Mouse (Mus musculus) megakaryocyte, embryonic 14.5 days (primary cell): ENCODE measurements around the gene Timeless.

ENCODE experiments used
- FLI1 ChIP-seq: IDR thresholded peaks from 2 replicates; pipeline ENCODE4 v1.6.1; 2012; ENCODE audit warnings: low read length, inconsistent platforms, mixed read lengths
- GATA1 ChIP-seq: IDR thresholded peaks from 3 replicates; pipeline ENCODE4 v1.6.1; 2012; ENCODE audit warnings: mixed read lengths, low read length, inconsistent platforms, borderline replicate concordance

DNA sequence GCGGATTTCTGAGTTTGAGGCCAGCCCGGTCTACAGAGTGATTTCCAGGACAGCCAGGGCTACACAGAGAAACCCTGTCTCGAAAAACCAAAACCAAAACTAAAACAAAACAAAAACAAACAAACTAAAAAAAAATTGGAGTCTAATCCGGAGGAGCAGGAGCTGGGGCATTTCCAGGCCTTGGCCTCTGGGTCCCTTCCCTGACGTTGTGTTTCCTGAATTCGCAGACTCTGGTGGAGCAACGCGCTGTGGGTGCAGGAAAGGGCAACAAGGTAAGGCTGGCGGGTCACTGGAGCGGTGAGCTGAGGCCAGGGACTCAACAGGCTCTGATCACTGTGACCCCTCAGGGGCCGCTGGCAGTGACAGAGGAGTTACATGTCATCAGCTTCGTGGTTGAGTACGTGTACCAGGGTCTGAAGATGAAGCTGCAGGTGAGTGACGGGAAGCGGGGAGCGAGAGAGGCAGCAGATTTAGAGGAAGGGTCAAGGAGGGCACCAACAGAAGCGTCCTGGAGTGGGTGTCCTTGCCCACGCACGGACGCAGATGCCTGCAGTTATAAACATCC is 51.1 kb downstream of the Timeless start:
- TF ChIP-seq GATA1 = no peak
- no peak for TF ChIP-seq FLI1
